Mouse (Mus musculus) Muller cell, postnatal 12 days (primary cell): ENCODE measurements at regions not wholly inside any gene's neighbourhood (a gene's known extent, or its start where the extent isn't known, plus 50 kb on each side); places are given as distances from the start of the nearest gene placed in this dataset.
A peak's percentile ranks its signal among the peaks of the same experiment; 100 is the strongest.

Source experiments
- DNase-seq: peaks from one replicate; pipeline ENCODE4 v3.0.0-alpha.2; 2015; ENCODE audit errors: inconsistent ontology term

DNA sequence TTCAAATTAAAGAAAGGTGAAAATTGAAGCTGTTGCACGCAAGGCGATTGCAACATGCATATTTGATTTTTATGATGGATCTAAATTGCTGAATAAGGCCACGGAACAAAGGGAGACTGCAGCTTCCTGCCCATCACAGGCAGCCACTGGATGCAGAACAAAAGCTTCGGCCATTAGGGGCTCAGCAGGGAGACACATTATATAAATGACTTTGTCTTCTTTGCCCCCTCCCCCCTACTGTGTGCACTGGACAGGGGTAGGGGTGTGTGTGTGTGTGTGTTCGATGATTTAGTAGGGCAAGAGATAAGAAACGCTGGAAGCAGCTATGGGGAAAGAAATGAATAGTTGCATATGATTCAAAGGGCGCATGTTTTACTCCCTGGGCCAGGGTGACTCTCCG is 481.2 kb upstream of the Pmfbp1 start:
- peak; percentile 10 for DNase-seq

DNA sequence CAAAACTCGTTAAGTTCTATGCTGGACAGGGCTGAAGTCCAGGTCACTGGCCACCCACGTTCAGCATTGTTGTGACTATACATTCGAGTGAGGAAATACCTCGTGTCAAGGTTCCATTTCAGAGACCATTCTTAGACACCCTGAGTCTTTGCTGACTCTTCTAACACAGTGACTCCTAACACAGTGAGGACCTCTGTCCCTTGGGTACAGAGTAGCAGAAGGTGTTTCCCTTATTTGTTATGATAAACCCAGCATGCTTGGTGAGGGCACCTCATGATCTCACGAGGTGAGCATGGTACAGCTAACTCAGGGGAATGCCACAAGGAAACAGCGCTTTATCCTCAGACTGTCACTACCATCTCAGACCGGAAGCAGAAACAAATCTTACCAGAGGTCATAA is 480.2 kb upstream of the Pmfbp1 start:
- no peak for DNase-seq

DNA sequence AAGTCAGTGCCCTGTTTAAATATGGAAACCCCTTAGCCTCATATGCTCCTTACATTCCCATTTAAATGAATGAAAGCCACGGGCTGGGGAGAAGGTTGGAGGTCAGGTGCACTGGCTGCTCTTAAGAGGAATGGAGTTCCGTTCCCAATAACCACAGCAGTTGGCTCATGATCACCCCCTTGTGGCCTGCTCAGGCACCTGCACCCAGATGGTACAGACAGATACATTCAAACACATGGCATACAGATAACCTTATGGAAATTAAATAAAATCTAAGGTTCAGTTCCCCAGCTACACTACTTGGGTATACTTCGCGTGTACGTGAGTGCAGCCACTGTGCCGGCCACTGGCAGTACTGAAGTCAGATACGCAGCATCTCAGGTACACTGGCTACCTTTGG is 479.1 kb upstream of the Pmfbp1 start:
- DNase-seq, result no peak

DNA sequence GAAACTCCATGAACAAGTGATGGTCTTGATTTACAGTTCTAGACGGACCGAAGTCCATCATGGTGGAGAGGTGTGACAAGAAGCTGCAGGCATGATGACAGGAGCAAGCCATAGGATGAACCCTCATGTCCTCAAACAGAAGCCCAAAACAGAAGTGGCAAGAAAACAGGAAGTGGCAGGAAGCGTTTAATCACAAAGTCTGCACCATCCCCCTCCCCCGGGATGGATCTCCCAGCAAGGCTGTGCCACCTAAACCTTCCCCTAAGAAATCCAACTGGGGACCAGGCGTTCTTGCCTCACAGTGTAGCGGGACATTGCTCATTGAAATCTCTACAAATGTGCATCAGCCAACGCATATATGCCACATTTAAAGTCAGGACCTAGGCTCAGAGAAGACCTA is 474.3 kb upstream of the Pmfbp1 start:
- no peak for DNase-seq

DNA sequence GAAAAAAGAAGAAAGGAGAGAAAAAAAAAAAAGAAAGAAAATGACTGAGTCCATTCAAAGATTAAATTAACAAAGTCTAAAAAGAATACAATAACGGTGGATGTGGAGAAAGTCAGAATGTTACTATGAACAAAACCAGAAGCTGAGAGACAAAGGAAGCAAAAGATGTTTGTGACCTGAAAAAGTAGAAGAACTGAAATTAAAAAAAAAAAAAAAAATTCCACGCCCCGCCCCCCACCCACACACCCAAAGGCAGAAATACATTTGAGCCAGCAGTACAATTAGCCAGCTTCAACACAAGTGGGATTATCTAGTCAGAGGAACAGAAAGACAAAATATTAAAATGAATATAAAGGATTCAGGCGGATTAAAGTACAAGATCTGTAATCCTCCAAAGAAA is 473.7 kb upstream of the Pmfbp1 start:
- no peak for DNase-seq

DNA sequence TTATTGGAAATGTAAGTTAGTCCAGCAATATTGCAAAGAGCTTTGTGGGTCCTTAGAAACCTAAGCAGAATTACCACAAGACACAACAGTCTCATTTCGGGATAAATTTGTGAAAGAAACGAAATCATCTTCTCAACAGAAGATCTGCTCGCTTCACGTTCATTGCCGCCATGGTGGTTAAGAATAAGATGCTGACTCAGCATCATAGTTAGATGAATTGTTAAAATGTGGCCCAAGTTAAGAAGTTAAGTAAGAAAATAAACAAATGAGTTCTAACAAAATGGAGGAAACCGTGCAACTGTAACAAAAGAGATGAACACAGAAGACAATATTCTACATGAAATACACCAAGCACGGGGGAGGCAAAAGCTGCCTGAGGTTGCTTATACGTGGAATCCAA is 465.9 kb upstream of the Pmfbp1 start:
- no peak for DNase-seq

DNA sequence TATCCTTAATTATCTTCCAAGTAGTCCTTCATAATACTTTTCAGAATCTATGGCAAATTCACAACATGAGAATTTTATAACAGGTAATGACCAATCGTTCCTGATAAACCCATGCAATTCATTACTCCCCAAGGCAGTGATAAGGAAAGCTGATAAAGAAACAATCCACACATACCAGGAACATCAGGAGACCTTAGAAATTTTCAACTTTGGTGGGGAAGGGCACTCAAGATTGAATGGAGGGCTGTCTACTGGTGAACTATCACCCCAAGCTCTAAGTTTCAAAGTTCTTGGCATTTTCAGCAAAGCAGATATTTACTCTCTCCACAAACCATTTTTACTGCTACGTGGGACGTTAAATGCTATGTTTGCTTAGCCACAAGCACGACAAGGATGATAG is 440.2 kb upstream of the Pmfbp1 start:
- no peak for DNase-seq

DNA sequence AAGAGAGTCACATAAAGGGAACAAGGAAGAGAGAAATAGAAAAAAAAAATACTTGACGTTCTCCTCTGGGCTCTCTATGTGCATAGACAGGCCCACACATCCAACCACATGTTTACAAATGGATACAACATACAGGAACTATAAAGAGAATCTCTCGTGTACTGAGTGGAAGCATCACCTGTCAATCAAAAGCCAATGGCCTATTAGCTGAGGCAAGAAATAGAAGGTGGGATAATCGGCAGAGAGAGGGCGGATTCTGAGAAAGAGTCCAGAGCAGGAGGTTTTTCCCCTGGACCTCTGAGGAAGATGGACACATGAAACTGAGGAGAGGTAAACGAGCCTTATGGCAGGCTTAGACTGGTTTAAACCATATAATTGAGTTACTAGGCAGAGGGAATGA is 434.7 kb upstream of the Pmfbp1 start:
- DNase-seq, result no peak

DNA sequence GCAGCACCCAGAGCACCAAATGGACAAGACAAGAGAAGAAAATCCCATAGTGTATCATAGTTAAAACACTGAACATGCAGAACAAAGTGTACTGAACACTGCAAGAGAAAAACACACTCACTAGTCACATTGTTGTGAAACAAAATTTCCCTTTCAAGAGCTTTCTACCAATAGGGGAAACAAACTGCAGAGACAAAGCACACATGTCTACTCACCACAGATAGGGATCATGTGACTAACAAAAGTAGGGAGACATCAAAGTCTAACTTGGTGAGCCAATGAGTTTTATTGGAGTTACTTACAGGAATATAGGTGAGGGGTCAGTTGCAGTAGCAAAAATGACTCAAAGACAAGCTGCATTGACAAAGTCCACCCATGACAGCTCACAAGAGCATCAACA is 431.5 kb upstream of the Pmfbp1 start:
- DNase-seq, result no peak

DNA sequence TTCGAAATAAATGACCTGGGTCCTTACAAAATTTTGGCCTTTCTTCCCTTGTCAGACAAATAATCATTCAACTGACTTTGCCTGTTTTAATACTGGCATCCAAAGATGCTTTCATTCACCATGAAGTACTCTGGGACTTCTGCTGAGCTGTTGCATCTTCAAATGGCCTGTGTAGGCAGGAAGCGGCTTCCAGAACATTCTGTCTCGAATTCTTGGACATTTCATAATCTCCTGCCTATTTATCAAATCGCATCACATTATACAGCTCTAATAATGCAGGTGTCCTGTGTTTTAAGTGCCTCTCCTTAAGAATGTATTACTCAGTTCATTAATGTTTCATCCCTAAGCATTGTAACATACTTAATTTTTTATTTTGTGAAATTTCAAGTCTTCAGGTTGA is 420.1 kb upstream of the Pmfbp1 start:
- no peak for DNase-seq

DNA sequence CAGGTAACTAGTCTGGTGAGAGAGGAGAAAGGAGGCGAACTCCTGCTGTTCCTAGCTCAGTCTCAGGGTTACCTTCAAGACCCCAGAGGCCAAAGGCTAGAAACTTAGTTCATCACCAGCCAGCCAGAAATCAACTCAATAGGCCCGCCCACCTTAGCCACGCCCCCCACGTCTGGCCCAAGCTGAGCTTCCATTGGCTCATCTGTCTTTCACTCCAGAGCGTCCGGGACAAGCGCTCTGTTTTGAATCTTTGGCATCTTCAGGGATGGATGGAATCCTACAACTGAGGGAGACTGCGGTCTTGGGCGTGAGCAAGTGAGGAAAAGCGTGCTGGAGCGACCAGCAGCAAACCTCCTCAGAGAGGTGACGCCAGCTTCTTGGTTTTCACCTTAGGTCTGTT is 418.8 kb upstream of the Pmfbp1 start:
- peak; percentile 32 for DNase-seq

DNA sequence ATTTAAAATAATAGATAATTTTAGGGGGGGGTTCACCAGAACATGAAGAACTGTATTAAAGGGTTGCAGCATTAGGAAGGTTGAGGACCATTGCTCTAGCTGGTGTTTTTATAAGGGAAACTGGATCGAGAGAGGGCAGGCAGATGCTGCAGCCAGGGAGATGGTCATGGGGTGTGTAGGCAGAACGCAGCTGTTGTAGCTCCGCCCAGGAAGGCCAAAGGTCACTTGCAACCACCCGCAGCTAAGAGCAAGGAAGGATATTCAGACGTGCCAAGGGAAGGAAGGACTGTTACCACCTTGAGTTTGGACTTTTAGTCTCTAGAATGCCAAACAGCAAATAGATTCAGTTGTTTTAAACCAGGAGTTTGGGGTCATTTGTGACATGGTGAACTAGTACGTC is 414.6 kb upstream of the Pmfbp1 start:
- no peak for DNase-seq

DNA sequence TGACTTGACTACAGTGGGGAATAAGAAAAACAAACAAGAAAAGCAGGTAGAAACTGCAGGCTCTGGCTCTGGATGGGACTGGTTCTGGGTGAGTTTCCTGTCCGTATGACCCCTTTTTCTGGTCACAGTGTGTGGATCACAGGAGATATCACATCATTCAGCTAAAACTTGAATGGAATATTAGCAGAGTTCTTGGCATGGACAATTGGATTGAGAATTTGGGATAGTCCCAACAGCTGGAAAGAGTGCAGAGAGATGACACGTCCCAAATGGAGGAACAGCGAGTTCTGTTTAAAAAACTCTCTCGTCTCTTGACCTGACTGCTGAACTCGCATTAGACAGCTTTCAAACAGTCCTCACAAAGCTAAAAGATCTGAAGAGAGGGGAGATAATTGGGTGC is 412.5 kb upstream of the Pmfbp1 start:
- no peak for DNase-seq

DNA sequence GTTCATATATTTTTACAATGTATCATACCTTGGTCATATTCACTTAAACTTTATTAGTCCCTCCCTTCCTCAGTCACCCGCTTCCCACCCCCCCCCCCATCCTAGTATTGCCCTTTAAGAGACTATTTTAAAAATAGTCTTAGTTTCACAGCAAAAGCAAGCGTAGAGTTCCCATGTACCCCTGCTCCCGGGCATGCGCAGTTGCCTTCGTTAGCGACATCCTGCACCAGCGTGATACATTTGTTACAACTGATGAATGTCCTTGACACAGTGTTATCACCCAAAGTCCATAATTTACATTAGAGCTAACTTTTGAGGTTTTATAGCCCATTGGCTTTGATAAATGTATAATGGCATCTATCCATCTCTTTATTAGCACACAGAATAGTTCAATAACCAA is 408.7 kb upstream of the Pmfbp1 start:
- no peak for DNase-seq

DNA sequence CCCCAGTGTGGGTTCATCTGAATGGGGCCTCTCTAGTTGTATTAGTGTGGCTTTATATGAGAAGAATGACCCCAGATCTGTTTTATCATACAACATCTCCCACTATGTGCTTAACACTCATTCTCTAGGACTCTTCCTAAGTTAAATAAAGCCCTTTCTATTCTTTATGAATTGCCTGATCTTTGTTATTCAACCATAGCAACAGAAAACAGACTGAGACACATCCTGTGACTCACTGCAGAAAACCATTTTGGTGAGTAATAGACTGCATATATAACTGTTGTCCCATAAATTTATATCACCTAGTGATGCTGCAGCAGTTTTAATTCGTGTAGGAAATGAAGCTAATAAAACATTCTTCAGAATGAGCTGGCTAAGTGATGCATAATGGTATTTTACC is 406.0 kb upstream of the Pmfbp1 start:
- DNase-seq, result peak; percentile 60

DNA sequence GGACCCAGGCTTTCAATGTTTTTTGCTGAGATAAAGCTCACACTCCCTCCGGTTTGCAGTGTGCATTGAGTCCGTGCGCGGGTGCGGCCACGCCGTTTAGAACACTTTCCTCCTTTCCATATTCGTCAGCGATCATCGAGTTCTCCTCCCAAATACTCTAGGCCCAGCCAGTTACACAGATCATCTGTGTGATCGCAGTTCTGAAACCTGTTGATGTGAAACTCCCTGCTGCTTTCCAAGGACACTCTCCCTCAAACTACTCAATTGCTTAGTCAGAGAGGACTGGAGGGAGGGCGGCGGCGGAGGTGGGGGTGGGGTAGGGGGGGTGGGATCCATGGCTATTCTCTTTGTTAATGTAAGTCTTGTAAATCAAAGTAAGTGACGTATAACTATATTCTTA is 394.2 kb upstream of the Pmfbp1 start:
- no peak for DNase-seq

DNA sequence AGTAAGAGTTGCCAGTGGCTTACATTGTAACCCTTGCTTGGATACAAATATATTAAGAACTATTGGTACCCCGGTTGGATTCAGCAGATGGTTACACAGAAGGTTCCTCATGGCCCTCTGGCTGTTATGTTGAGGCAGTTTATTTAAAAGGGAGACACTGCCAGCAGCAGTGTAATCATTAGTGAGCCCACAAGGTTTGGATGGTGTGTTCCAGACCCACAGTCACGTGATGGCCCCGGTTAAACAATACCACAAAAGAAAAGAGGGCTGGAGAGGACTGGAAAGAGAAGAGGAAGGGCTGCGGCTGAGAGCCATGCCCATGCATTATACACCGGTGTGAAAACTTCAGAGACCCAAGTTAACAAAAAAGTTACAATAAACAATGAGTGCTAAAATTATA is 392.4 kb upstream of the Pmfbp1 start:
- no peak for DNase-seq

DNA sequence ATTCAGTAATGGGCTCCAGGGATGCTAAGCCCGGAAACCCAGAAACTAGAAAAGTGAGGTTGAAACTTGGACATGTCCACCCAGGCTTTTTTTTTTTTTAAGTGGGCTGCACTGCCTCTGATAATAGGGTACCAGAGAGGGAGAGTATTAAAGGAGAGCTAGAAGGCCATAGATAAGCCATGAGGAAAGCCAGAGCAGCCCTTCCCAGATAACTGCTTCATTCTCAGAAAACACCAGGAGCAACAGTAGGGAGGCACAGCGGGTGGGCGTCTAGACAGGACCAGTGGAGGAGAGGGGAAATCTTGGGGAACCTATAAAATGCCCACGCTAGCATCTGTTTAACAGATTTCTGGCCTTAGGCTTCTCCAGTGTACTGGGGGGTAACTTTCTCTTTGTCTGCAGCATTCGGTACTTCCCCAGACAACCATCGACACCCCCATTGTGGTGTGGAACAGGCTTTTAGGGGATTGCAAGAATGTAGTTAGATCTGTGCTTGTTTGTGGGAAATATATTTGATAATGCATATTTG is 389.0 kb upstream of the Pmfbp1 start:
- no peak for DNase-seq

DNA sequence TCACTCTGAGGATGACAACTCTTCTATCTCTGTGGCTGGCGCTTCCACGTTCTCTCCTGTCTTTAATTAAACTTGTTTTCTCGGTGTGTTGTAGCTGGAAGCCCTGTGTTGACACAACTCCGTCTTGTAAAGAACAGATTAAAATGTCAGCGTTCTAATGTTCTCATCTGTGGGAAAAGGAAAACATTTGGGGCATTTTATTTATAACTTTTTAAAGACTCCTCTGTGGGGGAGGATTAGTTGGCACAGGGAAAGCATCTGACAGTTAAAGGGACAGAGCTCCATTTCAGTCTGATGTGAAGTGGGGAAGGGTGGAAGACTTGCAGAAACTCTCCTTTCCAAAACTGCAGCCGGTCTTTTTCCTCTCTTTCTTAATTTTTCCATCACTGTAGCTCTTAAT is 388.1 kb upstream of the Pmfbp1 start:
- peak; percentile 2 for DNase-seq

DNA sequence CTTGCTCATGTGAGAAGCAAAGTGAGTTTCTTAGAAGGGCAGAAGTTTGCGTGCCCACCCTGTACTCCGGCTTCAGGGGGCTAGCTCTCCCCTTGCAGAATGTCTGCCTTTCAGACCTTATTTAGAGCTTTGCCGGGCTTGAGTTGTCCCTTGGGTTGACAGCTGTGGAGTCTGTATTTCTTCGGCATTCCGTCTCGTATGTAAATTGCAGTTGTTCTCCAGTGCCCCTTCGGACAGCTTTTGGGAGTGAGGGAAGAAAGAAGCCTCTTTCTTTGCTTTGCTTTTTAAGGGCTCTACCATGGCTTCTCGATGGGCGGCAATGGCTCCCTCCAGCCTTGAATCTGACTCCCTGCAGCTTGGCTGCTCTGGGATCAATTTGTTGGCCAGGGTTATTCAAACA is 386.9 kb upstream of the Pmfbp1 start:
- DNase-seq, result no peak

DNA sequence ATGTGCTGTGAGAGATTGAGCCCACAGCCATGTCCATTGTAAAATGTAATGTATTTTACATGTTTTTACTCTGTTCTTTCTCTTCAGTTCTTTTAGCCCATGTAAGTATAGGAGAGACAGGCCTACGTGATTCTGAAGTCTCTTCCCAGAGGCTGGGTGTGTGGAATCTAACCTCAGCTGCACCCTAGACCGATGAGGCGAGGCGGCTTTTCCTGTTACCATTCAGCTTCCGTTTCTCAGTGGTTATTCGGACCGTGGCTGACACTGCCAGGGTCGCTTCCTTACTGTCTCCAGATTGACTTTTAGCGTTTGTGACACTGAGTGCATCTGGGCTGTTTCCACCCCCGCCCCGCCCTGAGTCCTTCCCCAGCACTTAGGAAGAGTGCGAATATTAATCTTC is 386.1 kb upstream of the Pmfbp1 start:
- no peak for DNase-seq

DNA sequence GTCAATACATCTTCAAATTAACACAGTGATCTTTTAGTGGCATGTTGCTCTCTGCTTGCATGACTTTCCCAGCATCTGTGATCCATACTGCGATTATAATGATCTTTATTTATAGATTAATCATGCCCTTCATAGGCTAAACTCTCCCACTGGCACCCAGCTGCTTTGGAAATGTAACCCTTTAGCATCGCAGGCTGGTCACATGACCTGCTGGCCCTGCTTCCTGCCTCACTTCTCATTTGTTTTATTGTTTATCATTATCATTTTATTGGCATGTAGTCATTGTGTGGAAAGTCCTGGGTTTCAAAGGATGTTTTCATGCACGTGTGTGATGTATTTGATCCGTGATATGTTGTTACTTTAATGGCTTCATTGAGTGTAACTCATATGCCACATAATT is 384.4 kb upstream of the Pmfbp1 start:
- no peak for DNase-seq

DNA sequence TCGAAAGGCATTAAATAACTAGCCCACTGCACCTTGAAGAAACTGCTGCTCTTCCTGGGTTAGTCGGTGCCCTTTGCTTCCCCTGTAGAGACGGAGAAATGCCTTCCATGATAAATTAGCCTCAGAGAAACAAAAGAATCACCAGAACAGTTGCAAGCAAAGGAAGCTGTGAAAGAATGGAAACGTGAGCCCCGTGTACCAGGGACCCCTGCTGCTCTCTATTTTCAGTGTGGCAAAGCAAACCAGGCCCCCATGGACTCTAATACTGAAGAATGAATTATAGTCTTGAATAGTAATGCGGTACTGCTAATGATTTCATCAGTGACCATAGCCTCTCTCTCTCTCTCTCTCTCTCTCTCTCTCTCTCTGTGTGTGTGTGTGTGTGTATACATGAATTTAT is 372.1 kb upstream of the Pmfbp1 start:
- no peak for DNase-seq

DNA sequence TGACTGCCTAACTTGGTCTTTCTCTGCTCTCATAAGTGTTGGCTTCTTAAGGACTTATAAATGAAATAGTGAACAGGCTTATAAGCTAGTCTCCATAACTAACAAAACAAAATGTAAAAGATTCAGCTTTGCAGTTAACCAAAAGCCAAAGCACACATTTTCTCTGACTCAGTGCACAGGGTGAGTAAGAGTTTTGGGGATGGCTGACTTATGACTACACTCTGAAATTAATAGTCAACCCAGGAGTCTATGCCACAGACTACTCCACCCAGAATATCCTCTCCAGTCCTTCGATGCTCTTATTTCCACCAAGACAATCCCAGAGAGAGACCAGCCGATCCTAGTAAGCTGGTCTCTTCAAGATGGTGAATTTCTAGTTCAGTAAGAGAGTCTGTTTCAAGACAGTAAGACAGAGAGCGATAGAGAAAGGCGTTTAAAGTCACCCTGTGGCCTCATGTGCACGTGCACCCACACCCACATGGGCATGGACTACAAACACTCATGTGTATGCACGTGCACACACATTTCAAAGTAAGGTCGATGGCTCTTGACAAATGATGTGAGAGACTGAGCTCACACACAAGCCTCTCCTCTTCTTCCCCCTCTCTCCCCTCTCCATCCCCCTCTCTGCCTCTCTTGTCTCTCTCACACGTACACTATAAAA is 351.2 kb upstream of the Pmfbp1 start:
- DNase-seq, result peak; percentile 0
